Mouse (Mus musculus) liver, postnatal 0 days (tissue): ENCODE results near the gene Golt1a.

ENCODE experiments used
- CTCF ChIP-seq: sonication (generic); IDR thresholded peaks from 2 replicates; pipeline ENCODE4 v1.5.1; 2016; ENCODE audit warnings: antibody characterized with exemption, low read depth
- EP300 ChIP-seq: IDR thresholded peaks from 2 replicates; pipeline ENCODE4 v1.6.1; 2016; ENCODE audit warnings: antibody characterized with exemption, low read depth, mild to moderate bottlenecking

GRCm38 (mm10) chr1:133309652-133310267 is at the start of gene Golt1a:
- TF ChIP-seq EP300, result peak; percentile 31; the same call in 1 of the 2 replicates
- no peak for TF ChIP-seq CTCF
